Mouse (Mus musculus) lung, embryonic 16.5 days (tissue): ENCODE results near the gene Dclk1. TPM values are rescaled to one million over a fixed set of nuclear protein-coding genes. Genes with fewer than 3 reads are reported as not detected.

Experiments used
- ATAC-seq: fragments of 200-750 bp; cut with Nextera tagmentation; 2 replicates; pipeline ENCODE4 v1.8.0; 2017; ENCODE audit warnings: low read depth, mild to moderate bottlenecking, moderate library complexity
- H3K27ac ChIP-seq: fragments of 300-500 bp; sonication (generic); 2 replicates; pipeline ENCODE4 v1.5.1; 2014; ENCODE audit warnings: mild to moderate bottlenecking, control low read depth, low read length
- H3K27me3 ChIP-seq: fragments of 300-500 bp; sonication (generic); 2 replicates; pipeline ENCODE4 v1.6.1; 2014; ENCODE audit warnings: low read depth, low read length, mixed read lengths; ENCODE audit not compliant: control insufficient read depth, insufficient read depth
- H3K36me3 ChIP-seq: fragments of 300-500 bp; sonication (generic); 2 replicates; pipeline ENCODE4 v1.6.1; 2014; ENCODE audit warnings: low read length; ENCODE audit not compliant: control insufficient read depth, insufficient read depth
- H3K4me1 ChIP-seq: fragments of 300-500 bp; sonication (generic); replicated peaks from 2 replicates; pipeline ENCODE4 v1.6.1; 2014; ENCODE audit warnings: low read length, mixed read lengths; ENCODE audit not compliant: control insufficient read depth, insufficient read depth
- H3K4me2 ChIP-seq: fragments of 300-500 bp; sonication (generic); 2 replicates; pipeline ENCODE4 v1.6.1; 2014; ENCODE audit warnings: low read depth, low read length, control low read depth
- H3K4me3 ChIP-seq: fragments of 300-500 bp; sonication (generic); 2 replicates; pipeline ENCODE4 v1.5.1; 2014; ENCODE audit warnings: mild to moderate bottlenecking, low read length, control low read depth
- H3K9ac ChIP-seq: fragments of 300-500 bp; sonication (generic); 2 replicates; pipeline ENCODE4 v1.6.1; 2014; ENCODE audit warnings: low read length, control low read depth
- H3K9me3 ChIP-seq: fragments of 300-500 bp; sonication (generic); 2 replicates; pipeline ENCODE4 v1.6.1; 2016; ENCODE audit warnings: low read length; ENCODE audit not compliant: control insufficient read depth
- WGBS: fragments of 180-500 bp; shearing (Covaris S2); extraction: QIAGEN DNeasy Blood & Tissue Kit; methylation state at CpG from one replicate; pipeline ENCODE4 v1.1.7; 2014; 5-methylcytosine and 5-hydroxymethylcytosine counted together
- polyA plus RNA-seq: library from polyadenylated mRNA; unstranded; fragments of >200 nt; fragmentation: Nextera tagmentation; extraction: Ambion mirVana; gene quantifications from 2 replicates; pipeline ENCODE4 v1.2.1, GENCODE M21; 2015

The Dclk1 gene
- polyA plus RNA-seq, 1 experiment from 2014 or later = 10.3 TPM

DNA sequence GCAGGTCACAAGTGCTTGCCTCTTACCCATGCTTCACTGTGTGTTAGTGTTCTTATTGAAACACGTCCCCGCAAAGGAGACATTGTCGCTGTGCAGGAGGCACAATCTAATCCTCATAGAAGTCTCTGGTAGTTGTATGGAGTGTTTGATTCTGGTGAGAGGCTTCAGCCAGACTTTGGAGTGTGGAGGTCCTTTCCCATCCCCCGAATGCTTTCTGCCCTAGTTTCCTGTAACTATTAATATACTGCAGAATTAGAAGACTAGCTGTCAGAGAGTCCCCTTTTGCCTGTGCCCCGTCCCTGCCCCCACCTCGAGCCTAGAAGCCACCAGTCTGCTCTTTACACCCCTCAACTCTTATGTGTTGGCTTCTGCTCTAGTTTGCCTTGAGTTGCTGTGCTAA is 30.4 kb downstream of the Dclk1 start:
- no peak overlapping the region for H3K9ac ChIP-seq
- H3K4me1 ChIP-seq = no peaks in the 10 kb centered on the region
- no peak overlapping the region for H3K27ac ChIP-seq
- no peak overlapping the region for H3K4me3 ChIP-seq
- no peaks in the 10 kb centered on the region for H3K36me3 ChIP-seq
- no peak overlapping the region for H3K4me2 ChIP-seq
- WGBS = 63% methylated on average over 6 of the region's 6 CpGs
- no peaks in the 10 kb centered on the region for H3K27me3 ChIP-seq
- ATAC-seq = no peak
- no peaks in the 10 kb centered on the region for H3K9me3 ChIP-seq

GRCm38 (mm10) chr3:55276446-55276845 is 34.3 kb downstream of the Dclk1 start:
- 81% methylated on average over 3 of the region's 3 CpGs for WGBS
- Histone ChIP-seq H3K4me3 (no peak overlapping the region), H3K9ac (no peak overlapping the region), H3K27me3 (no peaks in the 10 kb centered on the region), H3K4me1 (no peaks in the 10 kb centered on the region), H3K36me3 (no peaks in the 10 kb centered on the region), H3K9me3 (no peaks in the 10 kb centered on the region), H3K4me2 (no peak overlapping the region), H3K27ac (no peak overlapping the region)
- no peak for ATAC-seq

- Histone ChIP-seq H3K4me2 (no peak overlapping the region), H3K9me3 (no peaks in the 10 kb centered on the region), H3K27ac (no peak overlapping the region), H3K4me3 (no peak overlapping the region), H3K36me3 (no peaks in the 10 kb centered on the region), H3K27me3 (no peaks in the 10 kb centered on the region), H3K4me1 (no peaks in the 10 kb centered on the region), H3K9ac (no peak overlapping the region)
- 84% methylated on average over 1 of the region's 1 CpGs for WGBS
- ATAC-seq = no peak
These were observed 34.7 kb downstream of the Dclk1 start for GRCm38 (mm10) chr3:55276851-55277250.

- H3K9ac ChIP-seq = no peak overlapping the region
- H3K4me3 ChIP-seq = no peak overlapping the region
- no peak overlapping the region for H3K4me2 ChIP-seq
- H3K4me1 ChIP-seq = no peaks in the 10 kb centered on the region
- no peak for ATAC-seq
- no peaks in the 10 kb centered on the region for H3K36me3 ChIP-seq
- H3K9me3 ChIP-seq = no peaks in the 10 kb centered on the region
- 63% methylated on average over 1 of the region's 1 CpGs for WGBS
- H3K27ac ChIP-seq = no peak overlapping the region
- no peaks in the 10 kb centered on the region for H3K27me3 ChIP-seq
These were observed 35.7 kb downstream of the Dclk1 start for GRCm38 (mm10) chr3:55277829-55278228.

DNA sequence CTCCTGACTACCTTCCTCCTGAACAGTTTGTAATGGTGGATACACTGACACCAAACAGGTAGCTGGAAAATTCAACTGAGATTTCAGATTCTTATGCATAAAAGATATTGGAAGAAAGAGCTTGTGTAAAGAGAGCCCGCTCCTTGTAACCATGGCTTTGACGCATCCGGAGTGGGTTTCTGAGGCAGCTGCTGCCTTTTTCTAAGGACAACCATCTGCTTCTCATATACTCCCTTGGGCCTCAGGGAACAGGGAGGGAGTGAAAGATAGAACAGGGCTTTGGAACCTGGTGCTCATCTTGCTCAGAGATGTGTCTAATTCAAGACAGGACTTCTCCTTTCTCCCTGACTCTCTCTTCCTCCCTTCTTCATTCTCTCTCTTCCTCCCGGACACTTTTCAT is 37.8 kb downstream of the Dclk1 start:
- no peak overlapping the region for H3K4me2 ChIP-seq
- H3K9ac ChIP-seq = no peak overlapping the region
- no peak for ATAC-seq
- H3K27ac ChIP-seq = no peak overlapping the region
- no peaks in the 10 kb centered on the region for H3K36me3 ChIP-seq
- 91% methylated on average over 4 of the region's 4 CpGs for WGBS
- H3K4me1 ChIP-seq = no peaks in the 10 kb centered on the region
- no peaks in the 10 kb centered on the region for H3K27me3 ChIP-seq
- no peak overlapping the region for H3K4me3 ChIP-seq
- no peaks in the 10 kb centered on the region for H3K9me3 ChIP-seq

DNA sequence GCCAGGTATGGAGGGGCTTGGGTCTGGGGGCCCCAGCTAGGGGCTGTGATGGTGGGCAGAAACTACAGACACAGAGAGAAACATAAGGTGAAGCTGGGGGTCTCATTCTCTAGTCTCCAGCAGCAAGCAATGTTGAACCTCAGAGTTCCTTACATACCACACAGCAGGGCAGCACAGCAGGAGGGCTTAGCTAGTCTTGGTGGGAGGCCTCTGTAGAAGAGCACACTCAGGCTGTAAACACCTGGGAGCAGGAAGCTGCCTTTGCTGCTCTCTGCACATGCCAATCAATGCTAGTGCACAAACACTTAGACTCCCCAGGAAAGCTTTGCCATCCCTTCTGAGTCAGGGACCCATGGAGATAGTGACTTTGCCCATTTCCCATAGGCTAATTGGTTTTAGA is 38.3 kb downstream of the Dclk1 start:
- Histone ChIP-seq H3K27me3 (no peaks in the 10 kb centered on the region), H3K4me3 (no peak overlapping the region), H3K27ac (no peak overlapping the region), H3K36me3 (no peaks in the 10 kb centered on the region), H3K9me3 (no peaks in the 10 kb centered on the region), H3K4me1 (no peaks in the 10 kb centered on the region), H3K9ac (no peak overlapping the region), H3K4me2 (no peak overlapping the region)
- ATAC-seq = no peak

GRCm38 (mm10) chr3:55284215-55284614 is 42.1 kb downstream of the Dclk1 start:
- H3K9ac ChIP-seq = no peak overlapping the region
- H3K36me3 ChIP-seq = no peaks in the 10 kb centered on the region
- H3K4me2 ChIP-seq = no peak overlapping the region
- no peak for ATAC-seq
- no peak overlapping the region for H3K27ac ChIP-seq
- H3K4me1 ChIP-seq = no peaks in the 10 kb centered on the region
- H3K4me3 ChIP-seq = no peak overlapping the region
- no peaks in the 10 kb centered on the region for H3K27me3 ChIP-seq
- no peaks in the 10 kb centered on the region for H3K9me3 ChIP-seq
- 49% methylated on average over 3 of the region's 3 CpGs for WGBS

DNA sequence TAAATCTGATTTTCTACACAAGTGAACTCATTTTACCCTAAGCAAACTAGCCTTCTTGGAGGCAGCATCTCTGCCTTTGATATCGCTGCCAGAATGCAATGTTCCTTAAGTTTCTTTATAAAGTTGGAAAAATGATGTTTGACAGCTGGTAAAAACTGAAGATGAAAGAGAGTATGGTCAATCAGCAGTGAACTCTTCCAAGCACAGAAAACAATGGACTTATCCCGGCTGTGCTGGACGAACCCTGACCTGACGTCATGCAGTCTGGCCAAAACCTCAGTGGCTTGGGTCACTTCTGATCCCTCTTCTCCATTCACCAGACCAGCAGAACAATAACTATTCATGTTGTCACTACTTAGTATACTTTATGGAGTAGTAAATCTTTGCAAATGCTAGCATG is 46.6 kb downstream of the Dclk1 start:
- WGBS = 50% methylated on average over 4 of the region's 4 CpGs
- no peak for ATAC-seq

DNA sequence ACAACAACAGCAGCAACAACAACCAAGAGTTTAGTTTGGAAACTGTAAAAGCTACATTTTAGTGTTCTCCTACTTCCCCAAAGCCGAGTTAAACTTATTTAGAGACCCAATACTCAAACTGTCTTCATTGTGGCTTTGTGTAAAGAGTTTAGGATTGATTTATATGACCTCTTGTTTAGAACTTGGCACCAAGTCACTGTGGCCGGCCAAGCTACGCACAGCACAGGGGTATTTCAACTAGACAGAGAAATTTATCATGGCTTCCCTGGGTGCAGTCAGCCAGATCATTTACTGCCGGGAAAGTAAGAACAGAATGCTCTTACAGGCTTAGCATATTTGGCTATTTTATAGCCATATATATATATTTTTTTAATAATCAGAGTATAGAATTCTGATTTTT is 49.8 kb downstream of the Dclk1 start:
- H3K27me3 ChIP-seq = no peaks in the 10 kb centered on the region
- H3K9ac ChIP-seq = no peak overlapping the region
- H3K4me3 ChIP-seq = no peak overlapping the region
- H3K27ac ChIP-seq = no peak overlapping the region
- 47% methylated on average over 4 of the region's 4 CpGs for WGBS
- no peaks in the 10 kb centered on the region for H3K36me3 ChIP-seq
- H3K4me2 ChIP-seq = no peak overlapping the region
- ATAC-seq = no peak
- H3K9me3 ChIP-seq = no peaks in the 10 kb centered on the region
- H3K4me1 ChIP-seq = no peaks in the 10 kb centered on the region

More for the DNA sequence above, 46.6 kb downstream of the Dclk1 start:
- Histone ChIP-seq H3K4me1 (no peaks in the 10 kb centered on the region), H3K27ac (no peak overlapping the region), H3K9me3 (no peaks in the 10 kb centered on the region), H3K36me3 (no peaks in the 10 kb centered on the region), H3K9ac (no peak overlapping the region), H3K4me2 (no peak overlapping the region), H3K4me3 (no peak overlapping the region), H3K27me3 (no peaks in the 10 kb centered on the region)

GRCm38 (mm10) chr3:55292783-55293430 is 50.7 kb downstream of the Dclk1 start:
- no peak for ATAC-seq
- Histone ChIP-seq H3K9ac (no peak overlapping the region), H3K27ac (no peak overlapping the region), H3K4me3 (no peak overlapping the region), H3K4me1 (no peaks in the 10 kb centered on the region), H3K9me3 (no peaks in the 10 kb centered on the region), H3K36me3 (no peaks in the 10 kb centered on the region), H3K27me3 (no peaks in the 10 kb centered on the region), H3K4me2 (no peak overlapping the region)
- 65% methylated on average over 10 of the region's 10 CpGs for WGBS
